Mouse (Mus musculus): ENCODE results near the gene Shkbp1. TPM values are rescaled to one million over a fixed set of nuclear protein-coding genes. Genes with fewer than 3 reads are reported as not detected.

Shkbp1 gene
- total and polyA plus RNA-seq, 3 experiments = 4.6 to 20.2 (median 7.1) TPM

DNA sequence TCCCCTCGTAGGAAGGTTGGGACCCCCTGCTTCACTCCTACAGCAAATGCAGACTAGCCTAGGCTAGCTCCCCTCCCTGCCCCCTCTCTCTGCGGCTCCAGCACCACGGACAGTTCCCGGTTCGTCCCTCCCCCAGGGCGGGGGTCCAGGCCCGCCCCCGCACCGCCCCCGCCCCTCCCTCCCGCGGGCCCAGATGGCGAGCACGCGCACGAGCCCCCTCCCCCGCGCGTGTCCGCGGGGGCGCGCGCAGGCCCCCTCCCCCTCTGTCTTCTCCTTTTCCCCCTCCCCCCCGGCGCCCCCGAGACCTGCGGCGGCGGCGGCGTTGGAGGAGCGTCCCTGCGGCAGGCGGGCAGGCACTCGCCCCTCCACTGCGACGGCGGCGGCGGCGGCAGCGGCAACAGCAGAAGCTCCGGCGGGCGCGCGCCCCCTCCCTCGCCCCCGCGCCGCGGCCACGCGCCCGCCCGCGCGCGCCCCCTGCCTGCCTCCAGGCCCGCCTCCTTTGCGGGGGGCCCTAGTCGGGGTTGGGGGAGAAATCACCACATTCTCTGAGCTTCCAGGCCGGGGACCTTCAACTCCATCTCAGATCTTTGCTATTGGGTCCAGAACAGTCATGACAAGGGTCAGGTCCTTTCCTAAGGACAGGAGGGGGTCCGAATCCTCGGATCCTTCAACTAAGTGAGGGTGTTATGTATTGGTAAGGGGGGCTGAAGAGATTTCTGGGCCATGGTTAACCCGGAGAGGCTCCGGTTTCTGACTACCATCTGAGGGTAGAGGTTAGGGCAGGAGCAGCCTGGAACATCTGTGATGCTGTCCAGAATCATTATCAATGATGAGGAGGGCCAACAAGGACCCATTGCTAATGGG is 40.6 kb upstream of the Shkbp1 start:
- H3K79me2 ChIP-seq (replicated peaks; ENCODE audit: control insufficient read depth, insufficient read depth, low read length) = no peaks in the 10 kb centered on the region
- intact Hi-C loops (cut with DNase I) = no loop called here
- H3K4me1 ChIP-seq (ENCODE audit: control insufficient read depth, insufficient read depth, low read length) = no peaks in the 10 kb centered on the region
- TF ChIP-seq POLR2A (IDR thresholded peaks at IDR 0.05; ENCODE audit: insufficient read depth, low read depth, low read length) = no peak
- no peak for TF ChIP-seq CTCF (IDR thresholded peaks at IDR 0.05)
- no peak for TF ChIP-seq EP300 (IDR thresholded peaks at IDR 0.05; ENCODE audit: insufficient read depth, low read depth, low read length)
- H3K27me3 ChIP-seq (ENCODE audit: control insufficient read depth, insufficient read depth, low read length) = peaks cover 11% of the 10 kb centered on the region
- H3K27ac ChIP-seq = no peak overlapping the region
- H3K9ac ChIP-seq (ENCODE audit: low read depth, low read length) = no peak overlapping the region
- H3K36me3 ChIP-seq (ENCODE audit: control insufficient read depth, insufficient read depth, low read length) = no peaks in the 10 kb centered on the region
- H3K4me3 ChIP-seq = no peak overlapping the region
- DNase-seq = no peak
- 4% methylated on average over 27 of the region's 68 CpGs for WGBS

DNA sequence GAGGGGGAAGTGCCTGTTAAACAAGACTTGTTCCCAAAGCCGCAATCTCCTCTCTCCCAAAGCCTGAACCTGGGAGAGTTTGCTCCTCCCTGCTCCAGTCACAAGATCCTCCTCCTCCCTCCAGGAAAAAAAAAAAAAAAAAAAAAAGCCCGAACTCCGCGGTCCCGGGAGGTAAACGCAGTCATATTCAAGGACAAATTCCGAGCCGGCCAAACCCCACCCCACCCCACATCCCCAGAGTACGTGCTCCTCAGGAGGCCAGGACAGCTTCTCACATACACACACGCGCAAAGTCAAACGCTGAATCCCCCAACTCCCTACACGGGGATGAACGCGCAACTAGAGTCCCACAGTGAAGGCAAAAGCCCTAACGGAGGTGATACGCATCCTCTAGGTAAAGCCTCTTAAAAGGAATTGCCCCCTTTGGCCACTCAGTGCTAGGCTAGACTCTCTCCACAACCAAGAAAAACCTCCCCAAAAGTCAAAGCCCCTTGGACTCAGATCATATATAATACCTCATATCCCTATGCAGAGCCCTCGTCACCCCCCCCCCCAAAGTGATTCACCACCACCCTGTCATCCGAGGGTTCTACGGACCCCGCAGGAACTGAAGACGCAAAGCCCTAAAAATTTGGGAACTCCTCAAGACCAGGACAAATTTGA is 39.8 kb upstream of the Shkbp1 start:
- Histone ChIP-seq H3K79me2 (replicated peaks; ENCODE audit: control insufficient read depth, insufficient read depth, low read length) (no peaks in the 10 kb centered on the region), H3K4me1 (ENCODE audit: control insufficient read depth, insufficient read depth, low read length) (no peaks in the 10 kb centered on the region), H3K4me3 (no peak overlapping the region), H3K36me3 (ENCODE audit: control insufficient read depth, insufficient read depth, low read length) (no peaks in the 10 kb centered on the region), H3K27ac (no peak overlapping the region), H3K9ac (ENCODE audit: low read depth, low read length) (no peak overlapping the region), H3K27me3 (ENCODE audit: control insufficient read depth, insufficient read depth, low read length) (peaks cover 11% of the 10 kb centered on the region)
- 4% methylated on average over 22 of the region's 22 CpGs for WGBS
- no peak for TF ChIP-seq CTCF (IDR thresholded peaks at IDR 0.05)
- TF ChIP-seq POLR2A (IDR thresholded peaks at IDR 0.05; ENCODE audit: insufficient read depth, low read depth, low read length) = no peak
- no peak for TF ChIP-seq EP300 (IDR thresholded peaks at IDR 0.05; ENCODE audit: insufficient read depth, low read depth, low read length)
- intact Hi-C loops (cut with DNase I) = no loop called here
- no peak for DNase-seq

DNA sequence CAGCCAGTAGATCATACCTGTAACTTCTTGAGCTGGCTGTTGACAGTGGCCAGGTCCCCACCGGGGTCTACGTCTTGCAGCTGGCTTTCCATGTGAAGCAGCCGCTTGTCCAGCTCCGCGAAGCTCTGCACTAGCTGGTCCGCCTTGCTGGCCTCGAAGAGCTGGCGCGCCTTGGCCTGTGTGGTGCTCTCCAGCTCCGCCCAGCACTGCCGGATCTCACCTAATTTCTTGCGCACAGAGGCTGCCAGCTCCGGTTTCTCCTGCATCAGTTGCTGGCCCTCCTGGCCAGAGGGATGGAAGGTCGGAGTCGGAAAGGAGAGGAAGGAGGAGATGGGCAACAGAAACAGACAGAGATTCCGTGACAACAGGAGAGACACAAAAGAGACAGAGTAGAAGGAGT is 35.6 kb upstream of the Shkbp1 start:
- peaks cover 6% of the 10 kb centered on the region for H3K27me3 ChIP-seq (ENCODE audit: control insufficient read depth, insufficient read depth, low read length)
- WGBS = 36% methylated on average over 16 of the region's 16 CpGs
- intact Hi-C loops (cut with DNase I) = no loop called here
- no peaks in the 10 kb centered on the region for H3K4me1 ChIP-seq (ENCODE audit: control insufficient read depth, insufficient read depth, low read length)
- no peak overlapping the region for H3K9ac ChIP-seq (ENCODE audit: low read depth, low read length)
- TF ChIP-seq POLR2A (IDR thresholded peaks at IDR 0.05; ENCODE audit: insufficient read depth, low read depth, low read length) (no peak), EP300 (IDR thresholded peaks at IDR 0.05; ENCODE audit: insufficient read depth, low read depth, low read length) (no peak), CTCF (IDR thresholded peaks at IDR 0.05) (no peak)
- no peak for DNase-seq
- no peaks in the 10 kb centered on the region for H3K36me3 ChIP-seq (ENCODE audit: control insufficient read depth, insufficient read depth, low read length)
- no peaks in the 10 kb centered on the region for H3K79me2 ChIP-seq (replicated peaks; ENCODE audit: control insufficient read depth, insufficient read depth, low read length)
- H3K4me3 ChIP-seq = no peak overlapping the region
- H3K27ac ChIP-seq = no peak overlapping the region

DNA sequence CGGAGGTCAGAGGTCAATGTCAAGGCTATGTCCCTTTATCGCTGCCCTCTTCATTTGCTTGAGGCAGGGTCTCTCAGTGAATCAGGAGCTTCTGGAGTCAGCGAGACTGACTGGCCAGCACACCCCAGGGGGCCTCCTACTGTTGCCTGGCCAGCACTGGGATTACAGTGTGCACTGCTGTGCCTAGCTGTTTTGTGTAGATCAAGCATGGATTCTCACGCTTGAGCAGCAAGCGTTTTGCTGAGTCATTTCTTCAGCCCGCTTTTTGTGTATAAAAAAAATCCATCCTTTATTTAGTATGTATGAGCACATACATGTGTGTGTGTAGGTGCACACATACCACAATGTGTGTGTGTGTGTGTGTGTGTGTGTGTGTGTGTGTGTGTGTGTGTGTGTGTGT is 33.4 kb upstream of the Shkbp1 start:
- no peak overlapping the region for H3K9ac ChIP-seq (ENCODE audit: low read depth, low read length)
- WGBS = 65% methylated on average over 6 of the region's 6 CpGs
- no peak for TF ChIP-seq CTCF (IDR thresholded peaks at IDR 0.05)
- no peaks in the 10 kb centered on the region for H3K36me3 ChIP-seq (ENCODE audit: control insufficient read depth, insufficient read depth, low read length)
- no peaks in the 10 kb centered on the region for H3K79me2 ChIP-seq (replicated peaks; ENCODE audit: control insufficient read depth, insufficient read depth, low read length)
- DNase-seq = no peak
- H3K27ac ChIP-seq = no peak overlapping the region
- H3K27me3 ChIP-seq (ENCODE audit: control insufficient read depth, insufficient read depth, low read length) = peaks cover 1% of the 10 kb centered on the region; the same call in 1 of the 2 replicates
- intact Hi-C loops (cut with DNase I) = loop anchor here (5.0 kb wide), 1 partner anchor 87 kb away; no protein-coding TSS in a partner anchor
- no peak overlapping the region for H3K4me3 ChIP-seq
- no peaks in the 10 kb centered on the region for H3K4me1 ChIP-seq (ENCODE audit: control insufficient read depth, insufficient read depth, low read length)

DNA sequence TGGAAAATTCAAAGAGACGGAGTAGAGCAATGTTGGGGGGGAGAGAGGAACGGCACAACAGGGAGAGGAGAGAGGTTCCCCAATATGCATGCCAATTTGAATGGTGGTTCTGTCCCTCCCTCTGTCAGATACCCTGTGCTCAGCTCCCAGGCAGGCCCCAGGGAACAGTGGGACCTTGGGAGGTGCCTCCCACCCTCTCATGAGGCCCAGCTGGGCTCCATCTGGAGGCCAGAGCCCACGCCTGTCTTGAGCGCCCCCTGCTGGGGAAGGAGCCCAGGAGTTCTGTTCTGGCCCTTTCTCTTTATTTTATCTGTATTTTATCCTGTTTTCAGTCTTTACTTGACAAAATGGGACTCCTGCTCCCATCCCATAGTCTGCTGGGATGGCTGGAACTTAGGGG is 28.9 kb upstream of the Shkbp1 start:
- intact Hi-C loops (cut with DNase I) = loop anchor here (1.0 to 5.0 kb wide), 2 partner anchors 48 to 82 kb away; no protein-coding TSS in a partner anchor
- peak; percentile 87 for TF ChIP-seq CTCF (IDR thresholded peaks at IDR 0.05)
- TF ChIP-seq EP300 (IDR thresholded peaks at IDR 0.05; ENCODE audit: insufficient read depth, low read depth, low read length) = no peak
- TF ChIP-seq POLR2A (IDR thresholded peaks at IDR 0.05; ENCODE audit: insufficient read depth, low read depth, low read length) = no peak
- Histone ChIP-seq H3K9ac (ENCODE audit: low read depth, low read length) (no peak overlapping the region), H3K4me1 (ENCODE audit: control insufficient read depth, insufficient read depth, low read length) (no peaks in the 10 kb centered on the region), H3K27ac (no peak overlapping the region), H3K36me3 (ENCODE audit: control insufficient read depth, insufficient read depth, low read length) (no peaks in the 10 kb centered on the region), H3K4me3 (no peak overlapping the region), H3K79me2 (replicated peaks; ENCODE audit: control insufficient read depth, insufficient read depth, low read length) (no peaks in the 10 kb centered on the region), H3K27me3 (ENCODE audit: control insufficient read depth, insufficient read depth, low read length) (no peaks in the 10 kb centered on the region; the same call in 1 of the 2 replicates)
- WGBS = 44% methylated on average over 4 of the region's 4 CpGs
- DNase-seq = peak; percentile 46 to 80

DNA sequence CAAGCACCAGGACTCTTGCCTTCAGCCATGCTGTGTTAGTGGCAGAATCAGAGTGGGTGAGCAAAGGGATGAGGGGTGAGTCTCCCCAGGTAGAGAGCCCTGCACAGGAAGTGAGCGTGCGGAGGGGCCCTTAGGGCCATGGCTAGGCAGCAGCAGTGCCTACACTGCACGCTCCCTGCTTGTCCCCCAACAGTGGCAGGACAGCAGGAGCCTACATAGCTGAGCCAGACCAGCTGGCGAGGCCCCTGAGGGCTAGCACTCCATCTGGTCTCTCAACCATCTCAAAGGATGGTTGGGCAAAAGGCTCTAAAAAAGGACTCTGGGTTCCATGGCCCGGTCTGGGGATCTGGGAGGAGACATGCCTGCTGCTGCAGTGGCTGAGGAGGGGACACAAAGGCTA is 28.3 kb upstream of the Shkbp1 start:
- Histone ChIP-seq H3K4me1 (ENCODE audit: control insufficient read depth, insufficient read depth, low read length) (no peaks in the 10 kb centered on the region), H3K27me3 (ENCODE audit: control insufficient read depth, insufficient read depth, low read length) (no peaks in the 10 kb centered on the region; the same call in 1 of the 2 replicates), H3K27ac (no peak overlapping the region), H3K79me2 (replicated peaks; ENCODE audit: control insufficient read depth, insufficient read depth, low read length) (no peaks in the 10 kb centered on the region), H3K36me3 (ENCODE audit: control insufficient read depth, insufficient read depth, low read length) (no peaks in the 10 kb centered on the region), H3K4me3 (no peak overlapping the region), H3K9ac (ENCODE audit: low read depth, low read length) (no peak overlapping the region)
- no peak for TF ChIP-seq POLR2A (IDR thresholded peaks at IDR 0.05; ENCODE audit: insufficient read depth, low read depth, low read length)
- no peak for TF ChIP-seq CTCF (IDR thresholded peaks at IDR 0.05)
- no peak for TF ChIP-seq EP300 (IDR thresholded peaks at IDR 0.05; ENCODE audit: insufficient read depth, low read depth, low read length)
- 81% methylated on average over 5 of the region's 5 CpGs for WGBS
- no peak for DNase-seq
- intact Hi-C loops (cut with DNase I) = loop anchor here (1.0 kb wide), 1 partner anchor 48 kb away; no protein-coding TSS in a partner anchor

Data from heart, adult 2 months (tissue).